Mouse (Mus musculus): Measurements from ENCODE around the gene Podnl1. TPM values are rescaled to one million over a fixed set of nuclear protein-coding genes. Genes with fewer than 3 reads are reported as not detected.

The Podnl1 gene
- polyA plus RNA-seq, 1 experiment from 2014 or later, result 0.46 TPM

DNA sequence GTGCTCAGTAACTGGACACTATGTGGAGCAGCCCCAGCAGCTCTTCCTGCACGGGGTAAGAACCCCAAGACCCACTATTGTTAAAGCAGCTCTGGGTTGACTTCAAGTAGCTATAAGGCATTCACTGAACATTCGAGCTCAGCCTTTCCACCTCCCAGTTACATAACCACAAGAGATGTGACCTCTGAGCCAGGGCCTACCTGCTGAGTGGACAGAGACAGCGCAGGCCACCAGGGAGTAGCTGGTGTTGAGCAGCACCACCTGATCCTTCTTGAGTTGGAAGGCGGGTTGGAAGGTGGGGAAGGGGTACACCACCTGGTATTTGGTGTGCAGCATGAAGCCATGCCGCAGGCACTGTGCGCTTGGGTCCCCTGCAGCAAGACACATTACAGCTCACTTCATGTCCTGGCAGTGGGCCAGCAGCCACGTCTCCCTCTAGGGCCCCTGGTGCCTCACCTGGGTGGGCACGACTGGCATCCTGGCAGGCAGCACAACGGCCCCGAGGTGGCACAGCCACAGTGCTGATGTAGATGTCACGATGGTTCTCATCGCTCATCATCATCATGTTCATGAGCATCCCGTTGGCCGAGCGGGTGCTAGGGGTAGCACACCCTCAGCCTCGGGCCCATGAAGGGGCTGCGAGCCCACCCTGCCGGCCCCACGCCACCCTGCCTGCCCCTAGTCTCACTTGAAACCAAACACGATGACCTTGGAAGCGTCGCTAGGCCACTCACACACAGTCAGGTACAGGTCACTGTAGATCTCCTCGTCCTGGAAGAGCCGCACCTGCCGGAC is 24.1 kb upstream of the Podnl1 start:
- Histone ChIP-seq H3K4me1 (peaks cover 29% of the 10 kb centered on the region), H3K9ac (replicated peaks) (no peak overlapping the region), H3K27ac (replicated peaks) (no peak overlapping the region), H3K9me3 (no peaks in the 10 kb centered on the region), H3K4me2 (replicated peaks) (no peak overlapping the region), H3K36me3 (peaks cover 57% of the 10 kb centered on the region), H3K4me3 (no peak overlapping the region), H3K27me3 (no peaks in the 10 kb centered on the region)
- WGBS, result 94% methylated on average over 25 of the region's 25 CpGs
- no peak for ATAC-seq (ENCODE audit: low FRiP score, low read depth)

DNA sequence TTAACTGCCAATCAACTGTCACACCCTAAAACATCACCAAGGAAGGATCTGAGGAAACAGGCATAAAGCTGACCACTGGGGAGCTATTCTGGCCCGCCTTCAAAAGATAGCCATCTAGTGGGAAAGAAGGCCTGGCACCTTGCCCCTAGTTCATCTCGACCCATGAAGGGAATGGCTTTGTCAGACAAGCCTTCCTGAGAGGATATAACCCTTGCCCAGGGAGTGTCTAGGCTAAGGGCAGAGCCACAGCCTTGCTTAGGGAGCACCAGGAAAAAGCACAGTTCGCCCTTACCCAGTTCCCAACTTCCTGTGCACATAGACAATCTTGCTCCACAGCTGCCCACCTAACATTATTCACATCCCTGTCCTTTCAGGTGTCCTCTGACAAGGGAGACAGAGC is 22.2 kb upstream of the Podnl1 start:
- Histone ChIP-seq H3K36me3 (peaks cover 38% of the 10 kb centered on the region), H3K4me3 (peak overlapping the region; percentile 52), H3K9me3 (no peaks in the 10 kb centered on the region), H3K9ac (replicated peaks) (peak overlapping the region; percentile 79), H3K4me1 (peaks cover 29% of the 10 kb centered on the region), H3K4me2 (replicated peaks) (peak overlapping the region; percentile 83), H3K27ac (replicated peaks) (peak overlapping the region; percentile 81), H3K27me3 (no peaks in the 10 kb centered on the region)
- WGBS, result 60% methylated on average over 3 of the region's 3 CpGs
- no peak for ATAC-seq (ENCODE audit: low FRiP score, low read depth)

DNA sequence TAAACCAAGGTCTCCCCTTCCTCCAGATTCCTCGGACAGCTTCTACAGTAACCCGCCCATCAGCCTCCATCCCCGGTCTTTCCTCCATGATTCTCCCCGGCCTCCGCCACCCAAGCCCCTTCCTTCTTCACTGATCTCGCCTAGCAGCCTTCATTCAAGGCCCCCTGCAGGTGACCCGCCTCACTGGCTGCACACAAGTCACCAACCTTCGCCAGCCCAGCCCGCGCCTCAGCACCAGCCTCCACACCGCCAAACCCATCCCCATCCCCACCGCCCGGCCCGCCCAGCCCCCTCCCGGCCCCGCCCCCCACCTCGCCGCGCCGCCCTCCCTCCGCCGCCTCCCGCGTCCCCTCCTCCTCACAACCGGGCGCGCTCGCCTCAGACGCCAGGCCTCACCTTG is 21.6 kb upstream of the Podnl1 start:
- Histone ChIP-seq H3K27me3 (no peaks in the 10 kb centered on the region), H3K27ac (replicated peaks) (peak overlapping the region; percentile 81), H3K4me2 (replicated peaks) (peak overlapping the region; percentile 83), H3K36me3 (peaks cover 32% of the 10 kb centered on the region), H3K4me3 (peak overlapping the region; percentile 52), H3K9ac (replicated peaks) (peak overlapping the region; percentile 79), H3K4me1 (peaks cover 29% of the 10 kb centered on the region), H3K9me3 (no peaks in the 10 kb centered on the region)
- 1% methylated on average over 28 of the region's 29 CpGs for WGBS
- peak; percentile 83 for ATAC-seq (ENCODE audit: low FRiP score, low read depth)

DNA sequence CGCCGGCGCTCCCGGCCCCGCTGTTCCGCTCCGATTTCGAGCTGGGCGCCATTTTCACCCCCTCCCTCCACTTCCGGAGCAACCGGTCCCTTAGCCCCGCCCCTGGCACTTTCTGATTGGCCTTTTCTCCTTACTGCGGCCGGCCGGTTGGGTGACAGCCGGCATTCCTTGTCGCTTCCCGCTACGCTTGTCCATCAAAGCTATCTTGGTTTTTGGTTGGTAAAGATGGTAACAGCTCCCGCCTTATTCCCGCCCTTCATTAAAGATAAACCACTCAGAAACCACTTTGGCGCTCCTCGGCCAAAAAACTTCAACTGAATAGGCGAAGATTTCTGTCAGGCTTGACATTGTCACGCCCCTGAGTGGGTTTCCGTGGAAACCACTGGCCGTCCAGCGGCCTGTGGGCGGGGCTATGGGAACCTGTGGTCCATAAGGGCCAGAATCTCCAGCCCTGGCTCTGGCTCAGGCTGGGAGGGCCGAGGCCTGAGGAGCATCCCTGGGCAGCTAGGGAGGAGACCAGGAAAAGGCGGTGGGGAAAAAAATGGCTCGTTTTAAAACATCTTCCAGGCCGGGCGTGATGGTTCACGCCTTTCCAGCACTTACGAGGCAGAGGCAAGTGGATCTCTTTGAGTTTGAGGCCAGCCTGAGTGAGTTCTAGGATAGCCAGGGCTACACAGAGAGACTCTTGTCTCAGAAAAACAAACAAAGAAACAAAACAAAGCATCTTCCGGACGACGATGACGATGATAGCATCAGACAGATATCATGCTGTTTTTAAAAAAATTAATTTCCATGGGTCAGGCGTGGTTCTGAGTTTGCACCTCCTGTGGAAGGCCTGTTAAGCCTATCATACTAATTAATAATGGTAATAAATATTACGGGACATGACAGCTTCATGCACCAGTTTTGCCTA is 20.8 kb upstream of the Podnl1 start, which contains the start of gene Dcaf15:
TSS of gene Dcaf15 (minus strand) at position 72 of the 913 bp plus-strand sequence.
- peak; percentile 97 for ATAC-seq (ENCODE audit: low FRiP score, low read depth)
- H3K9me3 ChIP-seq, result no peaks in the 10 kb centered on the region
- H3K4me2 ChIP-seq (replicated peaks), result peak within 1 kb of the TSS; percentile 83
- 7% methylated on average over 42 of the region's 42 CpGs for WGBS
- peaks cover 25% of the 10 kb centered on the region for H3K36me3 ChIP-seq
- H3K27me3 ChIP-seq, result no peaks in the 10 kb centered on the region
- peaks cover 29% of the 10 kb centered on the region for H3K4me1 ChIP-seq
- H3K27ac ChIP-seq (replicated peaks), result peak within 1 kb of the TSS; percentile 81
- peak within 1 kb of the TSS; percentile 79 for H3K9ac ChIP-seq (replicated peaks)
- peak within 1 kb of the TSS; percentile 52 for H3K4me3 ChIP-seq

DNA sequence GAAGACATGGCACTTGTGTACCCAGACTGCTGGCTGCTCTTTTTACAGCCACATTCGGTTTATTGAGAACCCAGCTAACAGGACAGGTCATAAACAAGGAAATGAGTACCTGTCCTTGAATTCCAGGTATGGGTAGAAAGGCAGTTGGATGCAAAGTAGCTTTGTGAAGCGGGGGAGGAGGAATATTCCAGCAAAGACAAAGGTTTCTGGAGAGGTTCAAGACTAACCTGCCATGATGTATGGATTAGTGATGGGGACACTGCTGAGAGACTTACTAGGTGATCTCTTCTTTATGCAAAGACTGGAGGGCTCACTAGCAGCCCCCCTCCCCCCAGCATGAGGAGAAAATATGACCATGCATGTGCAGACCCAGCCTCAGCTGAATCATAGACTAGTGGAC is 20.1 kb upstream of the Podnl1 start:
- ATAC-seq (ENCODE audit: low FRiP score, low read depth), result no peak
- Histone ChIP-seq H3K27ac (replicated peaks) (peak overlapping the region; percentile 79; the same call in 1 of the 2 replicates), H3K9ac (replicated peaks) (no peak overlapping the region), H3K36me3 (peaks cover 20% of the 10 kb centered on the region), H3K27me3 (no peaks in the 10 kb centered on the region), H3K4me3 (no peak overlapping the region), H3K9me3 (no peaks in the 10 kb centered on the region), H3K4me2 (replicated peaks) (no peak overlapping the region), H3K4me1 (peaks cover 29% of the 10 kb centered on the region)
- WGBS, result 80% methylated on average over 2 of the region's 2 CpGs

DNA sequence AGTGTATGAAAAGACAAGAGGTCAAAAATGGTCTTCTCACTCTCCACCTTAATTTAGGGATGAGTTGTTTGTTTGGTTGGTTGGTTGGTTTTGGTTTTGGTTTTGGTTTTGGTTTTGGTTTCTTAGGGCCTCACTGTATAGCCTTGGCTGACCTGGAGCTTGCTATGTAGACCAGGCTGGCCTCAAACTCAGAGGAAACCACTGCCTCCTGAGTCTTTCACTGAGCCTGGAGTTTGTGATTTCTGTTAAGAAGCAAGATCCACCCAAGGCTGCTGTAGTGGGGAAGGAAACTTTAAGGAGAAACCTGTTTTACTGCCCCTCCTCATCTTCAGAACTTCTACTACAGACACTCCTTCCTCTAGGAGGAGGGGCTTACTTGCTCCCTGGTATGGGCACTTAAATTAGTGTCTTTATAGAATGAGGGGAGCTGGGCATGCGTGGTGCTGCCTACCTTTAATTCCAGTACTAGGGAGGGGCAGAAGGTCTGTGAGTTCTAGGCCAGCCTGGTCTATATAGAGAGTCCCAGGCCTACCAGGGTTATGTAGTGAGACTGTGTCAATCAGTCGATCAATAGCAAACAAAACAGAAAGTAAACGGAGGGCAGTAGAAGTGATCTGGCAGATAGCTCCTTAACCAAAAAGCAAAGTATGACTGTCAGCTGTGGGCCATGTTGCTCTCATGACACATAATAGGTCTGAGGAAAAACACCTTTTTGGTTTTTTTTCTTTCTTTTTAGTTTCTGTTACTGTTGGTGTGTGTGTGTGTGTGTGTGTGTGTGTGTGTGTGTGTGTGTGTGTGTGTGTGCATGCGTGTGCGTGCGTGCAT is 19.4 kb upstream of the Podnl1 start:
- Histone ChIP-seq H3K27ac (replicated peaks) (no peak overlapping the region), H3K9ac (replicated peaks) (no peak overlapping the region), H3K27me3 (no peaks in the 10 kb centered on the region), H3K36me3 (peaks cover 12% of the 10 kb centered on the region), H3K9me3 (no peaks in the 10 kb centered on the region), H3K4me2 (replicated peaks) (no peak overlapping the region), H3K4me1 (peaks cover 29% of the 10 kb centered on the region), H3K4me3 (no peak overlapping the region)
- 95% methylated on average over 6 of the region's 6 CpGs for WGBS
- no peak for ATAC-seq (ENCODE audit: low FRiP score, low read depth)

DNA sequence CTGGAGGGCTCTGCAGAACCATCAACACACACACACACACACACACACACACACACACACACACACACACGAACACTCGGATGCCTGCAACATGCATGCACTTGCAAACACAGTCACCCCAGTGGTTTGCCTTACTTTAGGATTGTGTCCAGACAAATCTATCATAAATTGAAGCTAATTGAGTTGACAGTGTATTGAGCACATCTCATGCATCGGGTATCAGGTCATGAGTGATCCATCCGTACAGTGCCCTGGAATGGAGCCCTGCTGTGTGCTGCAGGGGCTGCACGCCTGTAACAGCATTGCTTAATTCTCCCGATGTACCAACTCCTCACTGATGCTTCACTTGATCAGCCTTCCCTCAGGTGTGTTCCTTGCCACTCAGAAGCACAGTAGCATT is 10.1 kb upstream of the Podnl1 start:
- ATAC-seq (ENCODE audit: low FRiP score, low read depth), result no peak
- no peak overlapping the region for H3K4me3 ChIP-seq
- 89% methylated on average over 6 of the region's 6 CpGs for WGBS
- no peaks in the 10 kb centered on the region for H3K9me3 ChIP-seq
- H3K4me2 ChIP-seq (replicated peaks), result no peak overlapping the region
- no peak overlapping the region for H3K27ac ChIP-seq (replicated peaks)
- H3K27me3 ChIP-seq, result no peaks in the 10 kb centered on the region
- H3K4me1 ChIP-seq, result no peaks in the 10 kb centered on the region
- H3K9ac ChIP-seq (replicated peaks), result no peak overlapping the region
- H3K36me3 ChIP-seq, result no peaks in the 10 kb centered on the region

DNA sequence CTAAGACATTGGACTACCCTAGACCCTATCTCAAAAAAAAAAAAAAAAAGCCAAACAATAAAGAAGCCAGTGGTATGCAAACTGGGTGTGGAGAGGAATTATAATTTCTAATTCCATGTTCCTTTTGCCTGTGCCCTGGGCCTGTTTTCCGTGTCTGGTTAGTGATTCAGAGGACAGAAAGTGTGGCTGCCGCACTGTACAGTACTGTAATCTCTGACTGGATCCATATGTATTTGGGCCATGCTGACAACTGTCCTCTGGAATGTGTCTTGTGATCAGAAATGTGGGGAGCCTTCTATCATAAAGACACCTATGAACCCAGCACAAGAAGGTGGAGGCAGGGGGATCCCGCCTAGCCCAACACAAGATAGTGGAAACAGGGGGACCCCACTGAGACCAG is 3.6 kb upstream of the Podnl1 start:
- no peak overlapping the region for H3K27ac ChIP-seq (replicated peaks)
- H3K4me1 ChIP-seq, result no peaks in the 10 kb centered on the region
- H3K9ac ChIP-seq (replicated peaks), result no peak overlapping the region
- WGBS, result 87% methylated on average over 3 of the region's 3 CpGs
- no peaks in the 10 kb centered on the region for H3K9me3 ChIP-seq
- H3K36me3 ChIP-seq, result no peaks in the 10 kb centered on the region
- ATAC-seq (ENCODE audit: low FRiP score, low read depth), result no peak
- no peak overlapping the region for H3K4me2 ChIP-seq (replicated peaks)
- H3K4me3 ChIP-seq, result no peak overlapping the region
- no peaks in the 10 kb centered on the region for H3K27me3 ChIP-seq

DNA sequence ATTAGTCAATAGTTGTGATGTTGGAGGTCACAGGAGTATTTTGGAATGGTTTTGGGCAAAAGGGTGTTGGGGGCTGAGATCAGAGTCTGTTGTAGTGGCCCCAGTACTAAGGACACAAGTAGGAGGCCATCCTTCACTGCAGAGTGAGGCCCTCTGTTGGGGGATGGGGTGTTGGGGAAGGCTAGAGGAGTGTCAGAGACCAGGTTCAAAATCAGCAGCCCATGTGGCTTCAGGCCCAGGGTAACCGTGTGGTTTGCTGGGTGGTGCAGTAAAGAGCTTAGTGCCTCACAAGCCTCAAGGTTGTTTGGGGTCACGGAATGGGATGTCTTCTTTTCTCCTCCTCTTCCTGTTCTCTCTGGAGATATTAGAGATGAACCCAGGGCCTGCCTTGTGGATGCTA is 953 bp downstream of the Podnl1 start:
- ATAC-seq (ENCODE audit: low FRiP score, low read depth), result no peak
- Histone ChIP-seq H3K4me1 (peaks cover 4% of the 10 kb centered on the region; the same call in 1 of the 2 replicates), H3K9me3 (no peaks in the 10 kb centered on the region), H3K27ac (replicated peaks) (no peak overlapping the region), H3K27me3 (0 out of 2 replicates have a peak, but pooled peaks cover 15% of the 10 kb centered on the region), H3K9ac (replicated peaks) (no peak overlapping the region), H3K36me3 (peaks cover 2% of the 10 kb centered on the region; the same call in 1 of the 2 replicates), H3K4me2 (replicated peaks) (no peak overlapping the region), H3K4me3 (no peak overlapping the region)
- 79% methylated on average over 2 of the region's 2 CpGs for WGBS

DNA sequence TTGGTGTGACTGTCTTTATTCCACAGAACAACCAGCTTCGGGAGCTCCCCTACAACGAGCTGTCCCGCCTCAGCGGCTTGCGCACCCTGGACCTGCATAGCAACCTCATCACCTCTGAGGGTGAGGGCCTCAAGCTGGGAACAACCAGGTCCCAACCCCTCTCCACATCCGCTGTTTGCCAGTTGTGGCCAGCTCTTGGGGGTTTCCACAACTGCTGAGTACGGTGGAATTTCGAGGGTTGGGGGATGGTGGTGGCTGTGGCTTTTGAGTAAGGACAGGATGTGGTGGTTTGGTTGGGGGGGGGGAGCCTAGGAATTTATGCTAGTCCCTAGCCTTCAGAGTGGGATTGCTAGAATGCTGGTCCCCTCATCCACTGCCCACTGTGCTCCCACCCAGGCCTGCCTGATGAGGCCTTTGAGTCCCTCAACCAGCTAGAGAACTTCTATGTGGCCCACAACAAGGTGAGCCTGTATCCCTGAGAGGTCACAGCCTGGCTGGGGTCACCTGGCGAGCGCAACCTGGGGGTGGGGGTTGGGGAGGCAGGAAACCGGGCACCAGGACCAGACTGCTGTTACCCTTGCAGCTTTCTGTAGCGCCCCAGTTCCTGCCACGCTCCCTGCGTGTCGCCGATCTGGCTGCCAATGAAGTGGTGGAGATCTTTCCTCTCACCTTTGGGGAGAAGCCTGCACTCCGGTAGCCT is 1.6 kb downstream of the Podnl1 start:
- H3K27me3 ChIP-seq, result 0 out of 2 replicates have a peak, but pooled peaks cover 15% of the 10 kb centered on the region
- H3K9me3 ChIP-seq, result no peaks in the 10 kb centered on the region
- peaks cover 4% of the 10 kb centered on the region; the same call in 1 of the 2 replicates for H3K4me1 ChIP-seq
- 77% methylated on average over 17 of the region's 17 CpGs for WGBS
- H3K9ac ChIP-seq (replicated peaks), result no peak overlapping the region
- H3K4me3 ChIP-seq, result no peak overlapping the region
- H3K4me2 ChIP-seq (replicated peaks), result no peak overlapping the region
- H3K36me3 ChIP-seq, result peaks cover 8% of the 10 kb centered on the region
- no peak for ATAC-seq (ENCODE audit: low FRiP score, low read depth)
- H3K27ac ChIP-seq (replicated peaks), result no peak overlapping the region

DNA sequence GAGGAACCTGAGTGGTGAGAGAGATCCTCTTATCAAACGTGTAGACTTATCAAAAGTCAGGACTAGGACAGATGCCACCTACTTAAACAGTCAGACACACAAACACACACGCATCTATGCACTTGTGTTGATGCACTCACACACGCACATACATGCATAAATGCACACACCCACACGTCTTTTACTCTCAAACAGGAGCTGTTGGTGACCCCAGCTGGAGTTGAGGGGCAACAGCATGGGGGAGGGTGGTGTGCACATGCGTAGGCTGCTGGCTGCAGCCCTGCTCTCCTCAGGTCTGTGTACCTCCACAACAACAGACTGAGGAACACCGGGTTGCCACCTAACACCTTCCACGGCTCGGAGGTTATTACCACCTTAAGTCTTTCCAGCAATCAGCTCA is 2.5 kb downstream of the Podnl1 start:
- Histone ChIP-seq H3K27me3 (peaks cover 15% of the 10 kb centered on the region; the same call in 1 of the 2 replicates), H3K9me3 (no peaks in the 10 kb centered on the region), H3K4me3 (no peak overlapping the region), H3K4me1 (peaks cover 4% of the 10 kb centered on the region; the same call in 1 of the 2 replicates), H3K9ac (replicated peaks) (no peak overlapping the region), H3K27ac (replicated peaks) (no peak overlapping the region), H3K36me3 (peaks cover 17% of the 10 kb centered on the region), H3K4me2 (replicated peaks) (no peak overlapping the region)
- no peak for ATAC-seq (ENCODE audit: low FRiP score, low read depth)
- 83% methylated on average over 8 of the region's 8 CpGs for WGBS

Measured in midbrain, embryonic 12.5 days (tissue).